Mouse (Mus musculus) retina, postnatal 7 days (tissue): ENCODE measurements around the gene Plcd3.

Source experiments
- DNase-seq: peaks from one replicate; pipeline ENCODE4 v3.0.0-alpha.2; 2012; ENCODE audit warnings: low read depth, low spot score

The Plcd3 gene

DNA sequence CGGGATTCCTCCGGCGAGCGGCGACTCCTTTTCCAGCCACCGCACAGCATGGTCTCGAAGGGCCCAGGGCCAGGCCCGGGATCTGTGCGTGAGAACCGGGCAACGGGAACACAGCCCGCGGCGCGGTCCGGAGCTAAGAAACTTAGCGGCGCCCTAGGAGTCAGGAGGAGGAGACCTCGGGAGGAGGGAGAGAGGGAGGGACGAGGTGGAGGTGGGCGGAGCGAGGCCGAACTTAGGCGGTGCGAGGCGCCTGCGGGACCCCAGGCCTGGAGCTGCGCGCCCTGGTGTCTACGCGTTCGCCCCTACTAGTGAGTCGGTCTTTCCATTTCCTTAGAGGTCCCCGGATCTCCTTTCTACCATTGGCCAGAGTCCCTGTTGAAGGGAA lies at the start of gene Plcd3, which contains the start of gene Acbd4:
Gene Plcd3 (minus strand): TSS at position 178 of the 385 bp plus-strand sequence.
Gene Acbd4 (plus strand): TSS at position 202 of the 385 bp plus-strand sequence.
- no peak for DNase-seq

DNA sequence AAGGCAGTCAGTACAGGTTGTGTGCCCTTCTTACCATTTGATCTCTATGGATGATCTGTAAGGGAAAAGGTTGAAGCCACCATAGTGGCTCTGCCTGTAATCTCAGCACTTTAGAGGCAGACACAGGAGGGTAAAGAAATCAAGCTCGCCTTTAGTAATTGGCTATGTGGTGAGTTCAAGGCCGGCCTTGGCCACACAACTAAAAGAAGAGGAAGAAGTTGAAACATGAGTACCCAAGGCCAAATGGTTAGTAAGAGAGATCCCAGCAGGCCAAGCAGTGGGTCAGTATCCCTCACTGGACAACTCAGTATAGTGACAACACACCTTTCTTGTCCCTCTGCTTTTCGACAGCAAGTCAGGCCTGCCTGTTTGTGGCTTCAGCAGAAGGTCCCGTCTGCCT lies 48.3 kb upstream of the Plcd3 start:
- no peak for DNase-seq

DNA sequence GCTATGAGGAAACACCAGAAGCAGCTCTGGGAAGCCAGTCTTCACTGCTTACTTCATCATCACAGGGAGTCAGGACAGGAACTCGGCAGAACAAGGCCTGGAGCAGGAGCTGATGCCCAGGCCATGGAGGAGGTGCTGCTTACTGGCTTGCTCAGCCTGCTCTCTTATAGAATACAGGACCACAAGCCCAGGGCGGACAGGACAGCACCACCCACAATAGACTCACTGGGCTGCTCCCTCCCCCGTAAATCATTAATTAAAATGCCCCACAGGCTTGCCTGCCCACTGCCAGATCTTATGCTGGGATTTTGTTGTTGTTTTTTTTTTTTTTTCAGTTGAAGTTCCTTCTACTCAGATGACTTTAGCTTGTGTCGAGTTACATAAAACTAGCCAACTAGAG lies 46.3 kb upstream of the Plcd3 start:
- DNase-seq, result no peak

DNA sequence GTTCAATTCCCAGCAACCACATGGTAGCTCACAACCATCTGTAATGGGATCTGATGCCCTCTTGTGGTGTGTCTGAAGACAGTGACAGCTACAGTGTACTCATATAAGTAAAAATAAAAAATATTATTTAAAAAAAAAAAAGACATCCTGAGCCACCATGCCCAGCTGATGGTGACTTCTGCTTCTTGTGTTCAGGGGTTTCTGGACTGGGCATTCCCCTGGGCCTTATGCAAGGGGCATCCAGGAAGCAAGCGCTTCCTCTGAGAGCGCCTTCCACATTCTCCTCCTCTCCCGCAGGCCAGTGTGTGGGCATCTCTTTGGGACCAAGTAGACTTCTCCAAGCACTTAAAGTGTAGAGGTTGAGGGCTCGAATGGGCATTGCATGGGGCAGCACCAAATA lies 44.9 kb upstream of the Plcd3 start:
- no peak for DNase-seq

DNA sequence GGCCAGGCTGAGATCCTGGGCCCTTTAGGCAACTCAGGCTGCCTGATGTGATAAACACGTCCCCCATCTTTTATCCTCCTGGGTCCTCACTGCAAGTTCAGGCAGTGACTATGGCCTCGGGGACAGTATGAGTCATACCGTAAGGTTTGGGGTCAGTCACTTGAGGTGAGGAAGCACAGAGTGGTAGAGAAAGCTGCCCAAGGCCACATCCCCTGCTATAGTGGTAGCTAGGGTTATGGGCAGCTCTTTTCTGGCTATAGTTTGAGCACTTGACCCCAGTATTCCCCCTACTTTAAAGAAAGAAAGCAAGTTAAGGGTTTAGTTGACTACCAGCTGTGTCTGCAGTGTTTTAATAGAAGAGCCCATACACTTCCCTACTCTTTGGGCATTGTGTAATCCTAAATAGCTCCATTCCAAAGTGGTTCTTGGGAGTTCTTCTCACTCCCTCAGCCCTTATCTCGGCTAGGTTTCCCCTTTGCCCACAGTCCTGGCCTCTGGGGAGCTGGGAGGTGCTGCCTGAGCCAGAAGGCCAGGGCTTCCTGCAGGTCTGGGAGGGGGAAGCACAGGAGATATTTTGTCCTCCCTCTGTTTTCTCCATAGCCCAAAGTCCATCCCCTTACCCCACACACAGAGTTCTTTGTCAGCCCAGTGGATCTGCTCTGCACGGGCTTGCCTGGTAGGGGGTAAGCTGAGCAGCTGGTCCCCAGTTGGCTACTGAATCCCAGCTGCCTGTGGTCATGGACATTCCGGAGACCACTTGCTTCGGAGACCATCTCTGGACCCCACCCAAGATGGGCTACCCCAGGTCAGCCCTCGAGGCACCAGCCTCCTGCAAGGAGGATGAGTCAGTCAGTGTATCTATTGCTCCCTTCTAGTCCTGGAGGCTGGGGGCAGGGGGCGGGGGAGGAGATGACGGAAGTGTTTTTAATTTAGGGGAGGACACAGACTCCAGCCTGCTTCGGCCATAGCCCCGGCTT lies 43.1 kb upstream of the Plcd3 start:
- DNase-seq, result no peak

DNA sequence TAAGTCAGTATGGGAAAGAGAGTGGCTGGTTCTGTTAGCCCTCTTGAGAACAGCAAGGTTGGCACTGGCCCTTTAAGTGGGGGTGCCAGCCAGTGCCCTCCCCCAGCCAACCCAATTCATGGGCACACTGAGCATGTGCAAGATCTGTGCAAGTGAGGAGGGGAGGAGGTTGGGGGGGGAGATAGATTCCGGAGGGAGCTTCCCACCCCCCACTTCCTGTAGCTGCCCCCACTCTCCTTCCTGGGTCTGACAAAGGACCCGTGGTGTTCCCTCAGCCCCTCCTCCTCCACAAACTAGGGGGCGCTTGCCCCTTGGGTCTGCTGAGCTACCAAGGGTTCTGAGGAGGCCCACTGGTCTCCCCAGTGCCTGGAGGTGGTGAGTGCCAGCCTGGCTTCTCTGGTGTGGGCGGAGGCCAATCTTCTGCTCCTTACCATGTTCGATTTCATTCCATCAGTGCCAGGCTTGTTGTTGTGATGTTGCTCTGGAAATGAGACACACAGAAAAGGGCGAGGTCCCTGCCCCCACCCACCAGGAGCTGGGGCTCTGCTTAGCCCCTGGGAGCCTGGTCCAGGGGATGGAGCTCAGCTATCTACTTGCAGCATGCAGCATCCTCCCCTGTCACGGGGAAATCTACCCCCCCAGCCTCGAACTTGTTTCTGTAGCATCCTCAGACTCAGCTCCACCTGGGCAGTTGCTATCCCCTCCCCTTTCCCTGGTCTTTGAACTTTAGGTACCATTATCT lies 41.2 kb upstream of the Plcd3 start:
- peak; percentile 69 for DNase-seq

DNA sequence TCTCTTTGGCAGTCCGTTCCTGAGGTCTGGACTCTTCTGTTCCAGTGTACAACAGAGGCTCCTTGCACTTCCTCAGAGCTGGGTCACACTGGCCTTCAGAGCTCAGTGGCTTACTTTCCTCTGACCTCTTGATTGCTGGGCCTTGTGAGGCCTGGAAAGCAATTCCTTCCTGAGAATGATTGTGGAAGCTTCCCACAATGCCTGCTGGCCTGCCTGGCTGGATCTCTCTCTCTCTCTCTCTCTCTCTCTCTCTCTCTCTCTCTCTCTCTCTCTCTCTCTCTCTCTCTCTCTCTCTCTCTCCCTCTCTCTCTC lies 40.4 kb upstream of the Plcd3 start:
- DNase-seq, result no peak

DNA sequence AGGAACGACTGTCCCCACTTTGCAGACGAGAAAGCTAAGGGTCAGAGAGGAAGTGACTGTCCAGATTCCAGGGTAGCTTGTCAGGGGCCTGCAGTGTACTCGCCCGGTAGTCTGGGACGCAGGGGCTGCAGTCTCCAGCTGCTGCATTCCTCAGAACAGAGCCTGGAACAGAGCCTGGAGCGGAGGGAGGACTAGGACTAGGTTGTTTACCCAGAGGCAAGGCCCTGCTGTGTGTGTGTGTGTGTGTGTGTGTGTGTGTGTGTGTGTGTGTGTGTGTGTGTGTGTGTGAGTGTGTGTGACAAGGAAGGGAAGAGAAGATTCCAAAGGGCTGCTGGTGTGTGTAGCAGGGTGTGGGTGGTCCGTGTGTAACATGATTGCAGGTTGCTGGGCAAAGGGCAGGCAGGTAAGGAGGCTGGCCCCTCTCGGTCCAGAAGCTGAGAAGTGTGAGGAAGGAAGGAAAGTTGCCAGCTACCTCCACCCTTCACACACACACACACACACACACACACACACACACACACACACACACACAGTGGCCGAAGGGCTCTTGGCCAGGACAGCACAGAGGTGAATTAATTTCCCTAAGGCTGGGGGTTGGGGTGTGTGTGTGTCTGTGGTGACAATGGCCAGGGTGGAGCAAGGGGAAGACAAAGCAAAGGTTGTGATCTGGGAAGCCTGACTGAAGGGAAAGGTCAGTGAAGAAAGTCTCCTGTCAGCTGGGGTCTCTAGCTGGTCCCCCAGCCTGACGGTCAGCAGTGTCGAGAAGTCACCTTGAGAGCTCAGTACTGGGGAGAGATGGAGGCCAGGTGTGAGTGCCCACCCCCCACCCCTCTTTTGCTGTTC lies 39.9 kb upstream of the Plcd3 start:
- no peak for DNase-seq

DNA sequence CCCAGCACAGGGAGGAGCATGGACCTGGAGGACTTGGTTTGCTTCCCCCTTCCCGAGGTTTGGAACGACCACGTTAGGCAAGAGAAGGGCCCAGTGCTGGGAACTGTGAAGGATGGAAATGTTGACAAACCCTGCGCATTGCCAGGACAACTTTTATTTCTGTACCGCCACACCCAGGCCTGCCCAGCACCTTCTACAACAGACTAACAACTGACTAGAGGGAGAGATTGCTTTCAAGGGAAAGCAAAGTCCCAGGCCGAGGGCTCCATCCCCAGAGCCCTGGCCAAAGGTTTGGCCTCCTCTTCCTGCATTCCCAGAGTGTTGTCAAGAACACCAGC lies 39.3 kb upstream of the Plcd3 start:
- DNase-seq, result no peak

DNA sequence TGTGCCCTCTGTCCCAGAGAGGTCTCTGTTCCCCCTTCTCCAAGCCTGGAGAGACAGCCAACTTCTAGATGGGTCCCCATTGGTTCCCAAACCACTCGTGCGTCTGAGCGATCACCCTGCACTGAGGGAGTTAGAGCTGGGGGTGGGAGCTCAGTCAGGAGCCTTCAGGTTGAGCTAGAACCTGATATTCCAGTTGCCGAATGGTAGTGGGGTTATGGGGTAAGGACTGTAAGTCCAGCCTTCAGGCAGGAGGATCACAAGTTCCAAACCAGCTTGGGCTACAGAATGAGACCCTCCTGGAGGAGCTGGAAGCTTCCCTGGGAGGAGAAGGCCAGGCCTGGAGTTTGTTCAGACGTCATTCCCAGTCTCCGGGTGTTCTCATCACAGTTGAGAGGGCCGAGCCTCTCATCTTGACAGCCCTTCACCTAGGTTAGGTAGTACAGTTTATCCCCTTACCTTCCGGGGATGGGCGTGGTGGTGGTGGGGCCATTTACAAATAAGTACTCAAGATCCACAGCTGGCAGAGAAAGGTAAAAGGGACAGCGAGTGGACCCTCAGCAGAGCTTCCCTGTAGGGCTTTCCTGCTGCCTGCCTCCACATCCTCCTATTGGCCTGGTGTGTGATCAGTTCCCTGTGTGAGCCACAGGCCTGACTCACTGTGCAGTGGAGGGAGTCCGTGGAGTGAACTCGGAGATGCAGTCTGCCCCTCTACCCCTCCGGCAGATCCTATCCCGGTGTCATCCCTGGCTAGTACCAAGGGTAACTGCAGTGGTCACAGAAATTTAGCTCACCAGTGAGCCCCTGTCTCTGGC lies 38.7 kb upstream of the Plcd3 start:
- no peak for DNase-seq

DNA sequence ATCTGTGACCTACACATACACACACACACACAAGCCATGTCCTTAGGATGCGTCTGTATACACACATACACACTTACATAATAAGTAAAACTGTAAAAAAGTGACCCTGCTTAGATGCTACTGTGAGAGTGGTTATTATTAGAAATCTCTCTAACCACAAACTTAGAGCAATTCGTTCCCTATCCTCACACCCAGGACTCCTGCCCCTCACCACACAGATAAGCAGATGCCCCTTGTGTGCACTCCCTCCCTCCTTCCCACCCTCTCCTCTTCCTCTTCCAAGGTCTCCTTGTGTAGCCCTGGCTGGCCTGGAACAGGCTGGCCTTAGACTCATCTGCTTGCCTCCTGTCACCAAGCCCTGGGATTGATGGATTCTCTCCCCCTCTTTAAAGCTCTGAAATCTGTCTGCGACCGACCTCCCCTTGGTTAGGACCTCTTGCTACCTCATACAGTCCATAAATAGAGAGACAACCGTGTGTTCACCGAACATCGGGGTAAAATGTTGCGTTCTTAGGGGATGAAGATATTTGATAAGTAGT lies 34.6 kb upstream of the Plcd3 start:
- no peak for DNase-seq

DNA sequence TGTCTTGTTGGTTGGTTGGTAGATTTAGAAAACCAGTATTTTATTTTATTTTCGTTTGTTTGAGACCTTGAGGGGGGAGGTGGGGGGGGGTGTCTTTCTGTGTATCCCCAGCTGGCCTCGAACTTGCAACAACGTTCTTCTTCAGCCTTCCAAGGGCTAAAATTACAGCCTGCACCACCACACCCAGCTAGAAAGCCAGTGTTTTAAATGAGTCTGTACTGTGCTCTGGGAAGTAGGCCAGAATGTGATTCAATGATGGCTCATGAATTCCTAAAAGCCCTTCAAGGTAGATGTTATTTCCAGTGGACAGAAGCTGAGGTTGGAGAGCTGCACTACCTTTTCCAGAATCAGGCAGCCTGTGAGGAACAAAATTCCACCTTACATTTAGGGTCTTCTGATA lies 32.8 kb upstream of the Plcd3 start:
- DNase-seq, result no peak

DNA sequence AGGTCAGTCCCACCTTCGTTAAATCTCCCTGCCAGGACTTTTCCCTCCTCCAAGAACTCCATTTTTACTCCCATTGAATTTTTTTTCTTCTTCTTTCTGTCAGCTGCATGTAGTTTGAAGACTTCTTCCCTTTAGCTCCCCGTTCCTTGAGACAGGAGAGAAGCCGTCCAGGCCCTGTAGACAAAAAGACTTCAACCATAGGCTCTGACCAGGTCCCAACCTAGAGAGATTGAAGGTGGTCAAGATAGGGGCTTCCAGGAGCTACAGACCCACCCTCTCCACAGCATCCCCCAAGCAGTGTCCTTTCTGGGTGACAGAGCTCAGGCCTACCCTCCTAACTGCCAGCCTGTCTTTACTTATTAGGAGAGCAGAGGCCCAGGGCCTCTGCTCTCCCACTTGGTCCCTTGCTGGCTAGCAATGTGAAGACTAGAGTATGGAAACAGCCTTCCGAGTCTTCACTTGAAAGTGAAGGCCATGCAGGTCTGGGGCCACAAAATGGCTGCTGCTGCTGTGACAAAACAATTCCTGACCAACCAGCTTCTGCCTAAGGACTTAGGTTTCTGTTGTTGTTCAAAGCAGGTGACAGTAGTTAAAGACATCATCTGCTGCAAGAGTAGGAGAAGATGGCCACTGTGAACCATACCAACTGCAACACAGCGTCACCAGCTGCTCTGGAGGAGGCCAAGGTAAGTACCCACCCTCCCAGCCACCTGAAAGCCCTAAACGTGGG lies 32.2 kb upstream of the Plcd3 start:
- no peak for DNase-seq

DNA sequence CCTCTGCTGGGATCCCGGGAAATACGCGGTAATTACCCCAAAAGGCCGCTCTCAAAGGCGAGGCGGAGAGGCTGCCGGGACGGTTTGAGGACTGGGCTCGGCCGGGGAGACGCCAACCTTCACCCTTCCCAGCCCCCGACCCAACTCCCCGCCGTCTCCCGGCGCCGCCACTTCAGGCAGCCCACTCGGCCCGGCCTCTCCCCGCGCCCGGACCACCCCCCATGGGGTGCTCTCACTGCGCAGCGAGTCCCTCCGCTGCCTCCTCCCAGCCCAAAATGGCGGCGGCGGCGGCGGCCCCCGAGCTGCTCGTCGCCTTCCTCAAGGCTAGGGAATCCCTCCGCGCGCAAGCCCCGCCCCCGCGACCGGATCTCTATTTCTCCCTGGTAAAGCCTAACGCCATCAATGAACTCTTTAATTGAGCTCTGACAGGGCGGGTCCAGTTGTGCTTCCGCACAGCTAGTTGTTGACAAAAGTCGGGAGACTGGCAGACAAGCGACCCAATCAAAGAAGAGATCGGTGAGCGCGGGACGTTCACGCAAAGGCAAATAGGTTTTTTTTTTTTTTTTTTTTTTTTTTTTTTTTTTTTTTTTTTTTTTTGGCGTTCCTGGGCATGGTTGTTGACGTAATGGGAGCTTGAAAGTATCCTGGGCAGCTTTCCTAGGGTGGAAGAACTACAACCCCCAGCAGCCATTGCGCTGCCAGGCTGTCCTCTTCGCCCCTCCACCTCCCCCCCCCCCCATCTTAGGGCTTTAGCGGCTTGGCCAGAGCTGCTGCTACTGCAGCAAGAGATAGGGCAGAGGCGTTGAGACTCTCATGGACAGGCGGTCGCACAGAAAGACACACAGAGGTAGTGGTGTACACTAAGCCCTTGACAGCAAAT lies 31.4 kb upstream of the Plcd3 start:
- peak; percentile 100 for DNase-seq

DNA sequence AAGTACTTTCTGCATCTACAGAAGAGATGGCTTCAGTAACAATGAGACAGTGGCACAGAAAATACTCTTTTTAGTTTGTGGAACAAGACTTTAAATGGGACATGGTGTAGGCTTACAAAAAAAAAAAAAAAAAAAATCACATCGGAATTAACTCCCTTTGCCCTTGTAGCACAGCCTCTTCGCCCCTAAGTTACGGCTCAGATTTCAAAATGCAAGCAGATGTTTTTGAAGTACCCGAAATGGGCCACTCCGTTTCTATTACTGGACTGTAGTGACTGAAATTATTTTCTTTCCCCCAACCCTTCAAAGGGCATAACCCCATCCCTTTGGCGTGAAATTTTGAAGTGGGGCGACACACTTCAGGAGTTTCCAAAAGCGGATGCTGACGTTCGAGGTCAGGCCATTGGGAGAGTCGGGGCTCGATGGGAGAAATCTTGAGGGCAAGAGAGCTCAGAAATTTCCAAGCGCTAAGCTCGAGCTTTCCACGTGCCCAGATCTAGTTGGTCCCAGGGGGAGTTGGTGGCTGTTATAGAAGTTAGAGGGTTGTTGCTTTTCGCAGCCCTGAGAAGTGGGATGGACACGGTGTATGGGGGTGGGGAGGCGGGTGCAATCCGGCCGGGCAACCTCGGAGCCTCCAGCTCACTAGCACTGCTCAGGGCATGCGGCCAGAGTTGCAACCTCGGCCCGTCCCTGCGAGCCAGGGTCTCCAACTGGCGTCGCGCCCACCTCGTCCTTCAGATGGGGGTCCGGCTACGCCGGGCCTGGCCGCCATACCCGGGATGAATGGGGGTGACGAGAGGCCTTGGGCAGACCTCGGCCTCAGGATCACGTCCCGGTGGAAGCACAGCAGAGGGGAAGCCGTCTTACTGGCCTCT lies 30.5 kb upstream of the Plcd3 start, which contains the start of gene Hexim2:
Gene Hexim2 (plus strand): TSS at position 729 of the 875 bp plus-strand sequence.
- no peak for DNase-seq

DNA sequence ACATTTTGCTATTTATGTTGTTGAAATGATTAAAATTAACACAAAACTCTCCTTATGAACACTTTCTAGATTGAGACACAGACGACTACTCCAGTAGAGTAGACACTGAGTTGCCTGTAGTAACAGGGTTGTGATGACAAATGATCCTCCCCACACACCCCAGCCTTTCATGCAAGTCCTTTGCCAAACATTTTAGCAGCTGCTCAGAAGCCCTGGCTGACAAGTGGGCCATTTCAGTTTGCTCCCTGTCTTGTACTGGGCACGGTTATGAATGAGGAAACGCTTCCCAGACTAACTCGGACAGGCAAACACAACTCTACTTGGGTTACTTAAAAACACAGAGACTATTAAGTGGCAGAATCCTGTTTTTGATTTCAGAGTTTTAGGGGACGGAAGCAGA lies 18.9 kb upstream of the Plcd3 start:
- DNase-seq, result no peak

DNA sequence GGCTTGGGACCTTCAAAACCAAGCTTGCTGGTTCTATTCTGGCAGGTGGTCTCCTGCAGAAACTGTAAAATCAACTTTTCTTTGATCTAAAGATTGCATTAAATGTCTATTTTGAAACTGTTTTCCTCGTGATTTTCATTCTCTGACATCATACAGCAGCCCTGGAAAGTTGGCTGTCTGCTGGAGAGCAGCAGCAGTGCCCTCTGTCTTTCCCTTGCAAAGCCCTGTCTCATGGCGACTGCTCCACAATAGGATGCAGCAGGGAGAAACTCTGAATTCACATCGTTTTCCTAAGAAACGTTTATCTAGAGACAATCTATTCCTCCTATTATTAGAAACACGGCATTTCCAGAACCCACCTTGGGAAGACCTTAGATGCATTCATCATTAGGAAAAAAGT lies 18.2 kb upstream of the Plcd3 start:
- DNase-seq, result no peak

DNA sequence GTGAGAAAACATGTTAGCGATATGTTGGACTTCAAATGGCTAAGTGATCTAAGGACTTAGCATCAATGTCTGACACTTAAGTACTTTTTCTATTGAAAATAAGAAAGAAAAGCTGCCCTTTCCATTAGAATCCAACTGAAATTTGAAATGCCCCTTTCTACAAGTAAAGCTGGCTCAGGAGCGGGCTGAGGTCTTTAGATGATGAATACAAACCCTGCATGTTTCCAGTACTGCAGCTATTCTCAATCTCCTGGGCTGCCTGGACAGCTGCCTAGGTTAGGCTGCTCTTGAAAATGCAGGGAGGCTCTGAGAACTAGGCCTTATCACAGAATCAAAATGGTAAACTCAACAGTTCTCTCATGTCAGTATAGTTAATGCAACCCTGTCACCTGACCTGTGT lies 17.4 kb upstream of the Plcd3 start:
- DNase-seq, result no peak
